Mouse (Mus musculus) embryo, embryonic 11 days (tissue): ENCODE results near the gene Atf5.

ENCODE experiments used
- DNase-seq: peaks from one replicate; pipeline ENCODE4 v3.0.0-alpha.2; 2015

Gene Atf5

GRCm38 (mm10) chr7:44849416-44850111 is 33.1 kb upstream of the Atf5 start:
- DNase-seq, result peak; percentile 95

GRCm38 (mm10) chr7:44848561-44849415 is 32.3 kb upstream of the Atf5 start, which contains the start of the genes Akt1s1 and Tbc1d17:
Gene Akt1s1, plus strand, starts transcription at chr7:44848991.
Gene Tbc1d17, minus strand, starts transcription at chr7:44849079.
- DNase-seq, result peak; percentile 97

- no peak for DNase-seq
These were observed 31.3 kb upstream of the Atf5 start for GRCm38 (mm10) chr7:44847772-44848171.

- DNase-seq, result no peak
These were observed 30.3 kb upstream of the Atf5 start for GRCm38 (mm10) chr7:44846804-44847203.

GRCm38 (mm10) chr7:44845006-44845405 is 28.5 kb upstream of the Atf5 start:
- DNase-seq, result no peak

GRCm38 (mm10) chr7:44841825-44842463 is 25.5 kb upstream of the Atf5 start:
- DNase-seq, result no peak

GRCm38 (mm10) chr7:44840426-44840825 is 24.0 kb upstream of the Atf5 start:
- no peak for DNase-seq

- peak; percentile 62 for DNase-seq
These were observed 23.2 kb upstream of the Atf5 start for GRCm38 (mm10) chr7:44839491-44840191.

GRCm38 (mm10) chr7:44839171-44839490 is 22.7 kb upstream of the Atf5 start:
- DNase-seq, result no peak

GRCm38 (mm10) chr7:44838073-44838472 is 21.6 kb upstream of the Atf5 start:
- no peak for DNase-seq

- DNase-seq, result no peak
These were observed 20.1 kb upstream of the Atf5 start for GRCm38 (mm10) chr7:44836423-44837053.

GRCm38 (mm10) chr7:44836016-44836404 is 19.6 kb upstream of the Atf5 start:
- no peak for DNase-seq

GRCm38 (mm10) chr7:44835373-44836015 is 19.0 kb upstream of the Atf5 start:
- DNase-seq, result no peak

GRCm38 (mm10) chr7:44832763-44833162 is 16.3 kb upstream of the Atf5 start:
- DNase-seq, result no peak

- DNase-seq, result no peak
These were observed 12.2 kb upstream of the Atf5 start for GRCm38 (mm10) chr7:44828706-44829105.

- no peak for DNase-seq
These were observed 10.3 kb upstream of the Atf5 start for GRCm38 (mm10) chr7:44826771-44827170.

GRCm38 (mm10) chr7:44824872-44825271 is 8.4 kb upstream of the Atf5 start:
- DNase-seq, result peak; percentile 84

- no peak for DNase-seq
These were observed 7.0 kb upstream of the Atf5 start for GRCm38 (mm10) chr7:44823409-44823808.

GRCm38 (mm10) chr7:44821666-44822448 is 5.4 kb upstream of the Atf5 start:
- no peak for DNase-seq

- DNase-seq, result no peak
These were observed 4.1 kb upstream of the Atf5 start for GRCm38 (mm10) chr7:44820525-44820924.

- DNase-seq, result no peak
These were observed 3.4 kb upstream of the Atf5 start for GRCm38 (mm10) chr7:44819863-44820262.
